Mouse (Mus musculus): Measurements from ENCODE around the gene Rasl11b. TPM values are rescaled to one million over a fixed set of nuclear protein-coding genes. Genes with fewer than 3 reads are reported as not detected.
A peak's percentile ranks its signal among the peaks of the same experiment; 100 is the strongest.

Rasl11b gene
- polyA plus RNA-seq, 1 experiment from 2014 or later: 31.5 TPM

- Histone ChIP-seq H3K27me3 (no peaks in the 10 kb centered on the region), H3K4me2 (no peak overlapping the region), H3K4me1 (peaks cover 26% of the 10 kb centered on the region), H3K9ac (no peak overlapping the region), H3K36me3 (replicated peaks) (peaks cover 21% of the 10 kb centered on the region), H3K9me3 (no peaks in the 10 kb centered on the region), H3K4me3 (replicated peaks) (no peak overlapping the region), H3K27ac (no peak overlapping the region)
- ATAC-seq (ENCODE audit: low FRiP score): no peak
- 73% methylated on average over 10 of the region's 10 CpGs for whole genome bisulfite sequencing
Observed at GRCm38 (mm10) chr5:74201570-74202357, 6.7 kb downstream of the Rasl11b start.

- Histone ChIP-seq H3K4me3 (replicated peaks) (no peak overlapping the region), H3K36me3 (replicated peaks) (peaks cover 19% of the 10 kb centered on the region), H3K4me2 (no peak overlapping the region), H3K4me1 (peaks cover 19% of the 10 kb centered on the region), H3K9ac (no peak overlapping the region), H3K27ac (no peak overlapping the region), H3K27me3 (no peaks in the 10 kb centered on the region), H3K9me3 (no peaks in the 10 kb centered on the region)
- no peak for ATAC-seq (ENCODE audit: low FRiP score)
- WGBS: 85% methylated on average over 4 of the region's 4 CpGs
Observed at GRCm38 (mm10) chr5:74202515-74202914, 7.4 kb downstream of the Rasl11b start.

- H3K4me1 ChIP-seq: peaks cover 7% of the 10 kb centered on the region
- H3K4me3 ChIP-seq (replicated peaks): no peak overlapping the region
- H3K27me3 ChIP-seq: no peaks in the 10 kb centered on the region
- H3K4me2 ChIP-seq: no peak overlapping the region
- no peak overlapping the region for H3K9ac ChIP-seq
- H3K27ac ChIP-seq: no peak overlapping the region
- H3K9me3 ChIP-seq: no peaks in the 10 kb centered on the region
- no peak for ATAC-seq (ENCODE audit: low FRiP score)
- 80% methylated on average over 5 of the region's 5 CpGs for WGBS
- H3K36me3 ChIP-seq (replicated peaks): peaks cover 2% of the 10 kb centered on the region; the same call in 1 of the 2 replicates
Observed at GRCm38 (mm10) chr5:74204465-74204864, 9.4 kb downstream of the Rasl11b start.

GRCm38 (mm10) chr5:74205509-74205908, 10.4 kb downstream of the Rasl11b start:
- no peak for ATAC-seq (ENCODE audit: low FRiP score)

GRCm38 (mm10) chr5:74206038-74206437, 11.0 kb downstream of the Rasl11b start:
- peaks cover 7% of the 10 kb centered on the region for H3K4me1 ChIP-seq
- 91% methylated on average over 7 of the region's 7 CpGs for WGBS
- no peak for ATAC-seq (ENCODE audit: low FRiP score)
- H3K27ac ChIP-seq: no peak overlapping the region
- H3K9me3 ChIP-seq: no peaks in the 10 kb centered on the region
- no peak overlapping the region for H3K9ac ChIP-seq
- H3K36me3 ChIP-seq (replicated peaks): no peaks in the 10 kb centered on the region
- no peak overlapping the region for H3K4me2 ChIP-seq
- no peaks in the 10 kb centered on the region for H3K27me3 ChIP-seq
- no peak overlapping the region for H3K4me3 ChIP-seq (replicated peaks)

More at GRCm38 (mm10) chr5:74205509-74205908, 10.4 kb downstream of the Rasl11b start:
- Histone ChIP-seq H3K27me3 (no peaks in the 10 kb centered on the region), H3K4me3 (replicated peaks) (no peak overlapping the region), H3K36me3 (replicated peaks) (no peaks in the 10 kb centered on the region), H3K9ac (no peak overlapping the region), H3K9me3 (no peaks in the 10 kb centered on the region), H3K4me1 (peaks cover 7% of the 10 kb centered on the region), H3K4me2 (no peak overlapping the region), H3K27ac (no peak overlapping the region)
- 36% methylated on average over 8 of the region's 8 CpGs for WGBS

DNA sequence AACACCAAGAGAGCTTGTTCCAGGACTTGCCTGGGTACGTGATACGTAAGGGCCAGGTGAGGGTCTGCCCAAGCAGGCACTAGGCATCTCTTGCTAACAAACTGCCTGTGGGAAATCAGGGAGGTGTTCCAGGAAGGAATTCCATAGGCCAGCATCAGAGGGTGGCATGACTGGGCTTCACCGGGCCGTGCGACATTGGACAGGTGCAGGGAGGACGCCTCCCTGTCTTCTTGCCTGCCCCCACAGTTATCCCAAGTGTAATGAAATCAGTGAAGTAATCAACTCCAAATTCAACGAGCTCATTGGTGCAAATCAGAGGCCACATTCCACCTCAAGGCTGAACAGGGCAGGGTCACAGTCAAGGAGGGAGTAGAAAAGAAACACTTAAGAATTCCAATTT, 11.6 kb downstream of the Rasl11b start:
- Histone ChIP-seq H3K27ac (no peak overlapping the region), H3K4me1 (peaks cover 7% of the 10 kb centered on the region), H3K4me2 (no peak overlapping the region), H3K36me3 (replicated peaks) (no peaks in the 10 kb centered on the region), H3K4me3 (replicated peaks) (no peak overlapping the region), H3K27me3 (no peaks in the 10 kb centered on the region), H3K9me3 (no peaks in the 10 kb centered on the region), H3K9ac (no peak overlapping the region)
- 88% methylated on average over 7 of the region's 7 CpGs for WGBS
- ATAC-seq (ENCODE audit: low FRiP score): no peak

- Histone ChIP-seq H3K4me1 (peaks cover 7% of the 10 kb centered on the region), H3K27me3 (no peaks in the 10 kb centered on the region), H3K27ac (no peak overlapping the region), H3K36me3 (replicated peaks) (no peaks in the 10 kb centered on the region), H3K9ac (no peak overlapping the region), H3K4me3 (replicated peaks) (no peak overlapping the region), H3K9me3 (no peaks in the 10 kb centered on the region), H3K4me2 (no peak overlapping the region)
- 80% methylated on average over 3 of the region's 3 CpGs for WGBS
- no peak for ATAC-seq (ENCODE audit: low FRiP score)
Observed at GRCm38 (mm10) chr5:74207209-74207608, 12.1 kb downstream of the Rasl11b start.

- Histone ChIP-seq H3K36me3 (replicated peaks) (no peaks in the 10 kb centered on the region), H3K27me3 (no peaks in the 10 kb centered on the region), H3K4me1 (peaks cover 7% of the 10 kb centered on the region), H3K27ac (no peak overlapping the region), H3K9me3 (no peaks in the 10 kb centered on the region), H3K4me2 (no peak overlapping the region), H3K9ac (no peak overlapping the region), H3K4me3 (replicated peaks) (no peak overlapping the region)
- no peak for ATAC-seq (ENCODE audit: low FRiP score)
- WGBS: 73% methylated on average over 7 of the region's 7 CpGs
Observed at GRCm38 (mm10) chr5:74208438-74208837, 13.4 kb downstream of the Rasl11b start.

DNA sequence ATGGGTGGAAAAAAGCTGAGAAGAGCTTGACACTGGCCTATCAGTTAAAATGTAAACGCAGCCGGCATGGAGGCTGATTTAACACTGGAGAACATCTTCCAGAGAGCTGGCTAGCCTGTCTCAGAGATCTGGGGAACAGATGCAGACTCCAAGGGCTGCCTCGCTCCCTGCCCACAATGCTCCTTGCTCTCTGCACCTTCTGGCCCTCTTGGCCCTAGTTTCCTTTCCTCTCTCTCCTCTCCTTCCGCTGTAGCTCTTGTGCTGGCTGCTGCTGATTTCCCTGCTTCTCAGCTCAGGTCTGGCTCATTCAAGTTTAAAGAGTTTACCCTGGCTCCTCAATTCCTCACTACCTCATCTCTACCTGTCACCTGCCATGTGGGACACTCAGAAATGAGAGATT, 14.6 kb downstream of the Rasl11b start:
- ATAC-seq (ENCODE audit: low FRiP score): no peak
- Histone ChIP-seq H3K9ac (no peak overlapping the region), H3K36me3 (replicated peaks) (no peaks in the 10 kb centered on the region), H3K4me2 (no peak overlapping the region), H3K4me3 (replicated peaks) (no peak overlapping the region), H3K4me1 (peaks cover 13% of the 10 kb centered on the region), H3K27me3 (no peaks in the 10 kb centered on the region), H3K27ac (no peak overlapping the region), H3K9me3 (no peaks in the 10 kb centered on the region)
- 82% methylated on average over 4 of the region's 4 CpGs for WGBS

- no peak overlapping the region for H3K4me2 ChIP-seq
- no peaks in the 10 kb centered on the region for H3K36me3 ChIP-seq (replicated peaks)
- H3K4me1 ChIP-seq: peaks cover 15% of the 10 kb centered on the region
- H3K4me3 ChIP-seq (replicated peaks): no peak overlapping the region
- no peaks in the 10 kb centered on the region for H3K9me3 ChIP-seq
- no peaks in the 10 kb centered on the region for H3K27me3 ChIP-seq
- H3K27ac ChIP-seq: no peak overlapping the region
- no peak for ATAC-seq (ENCODE audit: low FRiP score)
- H3K9ac ChIP-seq: no peak overlapping the region
- 83% methylated on average over 11 of the region's 11 CpGs for WGBS
Observed at GRCm38 (mm10) chr5:74211346-74211745, 16.3 kb downstream of the Rasl11b start.

DNA sequence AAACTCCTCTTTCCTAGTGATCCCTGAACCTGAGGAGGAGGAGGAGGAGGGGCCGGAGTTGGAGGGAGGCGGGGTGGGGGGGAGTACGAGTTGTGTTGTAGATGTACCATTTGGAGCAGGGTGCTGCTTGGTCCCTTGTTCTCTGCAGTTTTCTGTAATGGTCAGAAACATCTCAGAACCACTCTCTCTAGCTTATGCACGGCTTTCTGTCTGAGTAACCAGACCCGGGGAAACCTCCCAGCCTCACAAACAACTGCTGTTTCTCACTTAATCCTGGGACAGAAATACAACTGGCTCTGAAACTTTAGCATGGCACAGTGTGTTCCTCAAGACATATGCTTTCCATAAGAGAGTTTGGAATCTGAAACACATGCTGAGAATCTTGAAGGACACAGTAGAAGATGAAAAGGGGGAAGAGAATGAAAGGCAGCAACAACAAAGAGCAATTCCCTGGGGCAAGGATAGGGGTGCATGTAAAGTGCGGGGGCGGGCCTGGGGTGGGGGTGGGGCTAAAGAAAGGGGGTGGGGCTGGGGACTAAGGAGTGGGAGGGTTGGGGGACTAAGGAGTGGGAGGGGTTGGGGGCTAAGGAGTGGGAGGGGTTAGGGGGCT, 19.5 kb downstream of the Rasl11b start:
- Histone ChIP-seq H3K4me3 (replicated peaks) (no peak overlapping the region; the same call in 1 of the 2 replicates), H3K9me3 (no peaks in the 10 kb centered on the region), H3K4me1 (peaks cover 15% of the 10 kb centered on the region), H3K4me2 (peak overlapping the region; percentile 39), H3K36me3 (replicated peaks) (no peaks in the 10 kb centered on the region), H3K27me3 (no peaks in the 10 kb centered on the region), H3K27ac (peak overlapping the region; percentile 80), H3K9ac (no peak overlapping the region)
- peak; percentile 68; the same call in 1 of the 2 replicates for ATAC-seq (ENCODE audit: low FRiP score)
- 1% methylated on average over 7 of the region's 7 CpGs for WGBS

DNA sequence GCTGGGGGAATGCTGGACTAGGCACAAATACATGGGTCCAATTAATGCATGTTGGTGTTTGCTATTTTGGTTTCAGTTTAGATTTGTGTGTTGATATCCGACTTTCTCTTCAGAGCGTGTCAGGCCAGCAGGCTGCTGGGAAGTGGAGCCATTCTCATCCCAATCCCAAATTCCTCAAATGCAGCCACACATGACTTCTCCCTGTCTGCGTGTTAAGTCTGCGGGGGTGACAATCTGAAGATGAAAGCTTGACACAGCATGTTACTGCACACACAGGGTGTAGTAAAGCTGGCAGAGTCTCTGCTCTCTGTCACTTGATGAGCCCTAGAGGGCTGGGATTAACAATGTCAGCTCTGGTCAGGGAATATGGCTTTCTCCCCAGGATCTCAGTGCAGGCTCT, 20.0 kb downstream of the Rasl11b start:
- H3K4me3 ChIP-seq (replicated peaks): no peak overlapping the region
- H3K27me3 ChIP-seq: no peaks in the 10 kb centered on the region
- 11% methylated on average over 4 of the region's 4 CpGs for WGBS
- peak overlapping the region; percentile 56; the same call in 1 of the 2 replicates for H3K27ac ChIP-seq
- no peak overlapping the region; the same call in 1 of the 2 replicates for H3K9ac ChIP-seq
- H3K9me3 ChIP-seq: no peaks in the 10 kb centered on the region
- ATAC-seq (ENCODE audit: low FRiP score): peak; percentile 34
- peaks cover 15% of the 10 kb centered on the region for H3K4me1 ChIP-seq
- no peaks in the 10 kb centered on the region for H3K36me3 ChIP-seq (replicated peaks)
- H3K4me2 ChIP-seq: peak overlapping the region; percentile 39

DNA sequence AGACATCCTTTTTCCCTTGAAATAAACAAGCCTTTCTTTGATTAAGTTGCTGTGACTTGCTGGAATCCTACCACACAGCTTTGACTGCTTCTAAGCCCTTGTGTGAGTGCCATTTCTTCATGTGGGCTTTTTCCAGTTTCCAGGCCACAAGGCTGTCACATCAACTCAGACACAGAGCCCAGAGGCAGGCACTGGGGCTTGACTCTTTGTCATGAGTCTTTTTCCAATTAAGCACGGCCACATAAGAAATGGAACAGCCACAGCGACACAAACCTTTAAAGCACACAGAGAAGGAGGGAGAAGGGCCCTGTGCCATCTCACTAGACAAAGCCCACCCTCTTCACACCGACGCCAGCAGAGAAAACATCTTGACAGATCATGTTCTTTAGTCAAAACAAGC, 23.4 kb downstream of the Rasl11b start:
- Histone ChIP-seq H3K4me1 (peaks cover 15% of the 10 kb centered on the region), H3K9me3 (no peaks in the 10 kb centered on the region), H3K4me2 (no peak overlapping the region), H3K4me3 (replicated peaks) (no peak overlapping the region), H3K27me3 (no peaks in the 10 kb centered on the region), H3K9ac (no peak overlapping the region), H3K36me3 (replicated peaks) (no peaks in the 10 kb centered on the region), H3K27ac (no peak overlapping the region)
- 38% methylated on average over 4 of the region's 4 CpGs for WGBS
- ATAC-seq (ENCODE audit: low FRiP score): no peak

Measured in forebrain, embryonic 12.5 days (tissue).